Mouse (Mus musculus) testis, adult 2 months (tissue): Measurements from ENCODE around the gene Creb3l2.

Experiments used
- CTCF ChIP-seq: fragments of 200-500 bp; IDR thresholded peaks from 2 replicates; pipeline ENCODE4 v1.5.1; 2012; ENCODE audit warnings: low read depth, mild to moderate bottlenecking, inconsistent platforms, low read length, moderate library complexity; ENCODE audit not compliant: control insufficient read depth, insufficient read depth, insufficient replicate concordance
- POLR2A ChIP-seq: fragments of 200-500 bp; IDR thresholded peaks from 2 replicates; pipeline ENCODE4 v1.6.1; 2012; ENCODE audit warnings: low read depth, mild to moderate bottlenecking, inconsistent platforms, low read length, moderate library complexity; ENCODE audit not compliant: control insufficient read depth

GRCm38 (mm10) chr6:37401928-37402327, 40.0 kb downstream of the Creb3l2 start:
- no peak for TF ChIP-seq CTCF
- no peak for TF ChIP-seq POLR2A
